Mouse (Mus musculus): ENCODE results near the gene Rrp15.

The Rrp15 gene

DNA sequence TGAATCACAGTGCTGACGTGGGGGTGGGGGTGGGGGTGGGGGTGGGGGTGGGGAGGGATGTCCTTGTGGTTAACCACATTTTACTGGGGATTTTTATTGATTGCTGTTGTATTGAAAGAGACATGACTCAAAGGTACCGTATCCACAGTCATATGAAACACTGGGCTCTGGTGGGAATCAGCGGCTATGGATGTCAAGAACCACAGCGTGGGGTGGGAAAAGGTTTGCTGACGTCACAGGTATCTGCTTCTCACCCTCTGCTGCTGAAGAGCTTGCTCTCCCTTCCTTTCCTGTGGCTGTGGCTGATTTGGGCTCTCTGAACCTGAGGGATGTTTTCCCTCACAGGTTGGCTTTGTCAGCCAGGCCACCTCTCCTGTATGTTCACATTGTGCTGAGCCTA, 73.0 kb downstream of the Rrp15 start:
- DNase-seq (ENCODE audit: extremely low read depth, low read depth, low spot score), result no peak

DNA sequence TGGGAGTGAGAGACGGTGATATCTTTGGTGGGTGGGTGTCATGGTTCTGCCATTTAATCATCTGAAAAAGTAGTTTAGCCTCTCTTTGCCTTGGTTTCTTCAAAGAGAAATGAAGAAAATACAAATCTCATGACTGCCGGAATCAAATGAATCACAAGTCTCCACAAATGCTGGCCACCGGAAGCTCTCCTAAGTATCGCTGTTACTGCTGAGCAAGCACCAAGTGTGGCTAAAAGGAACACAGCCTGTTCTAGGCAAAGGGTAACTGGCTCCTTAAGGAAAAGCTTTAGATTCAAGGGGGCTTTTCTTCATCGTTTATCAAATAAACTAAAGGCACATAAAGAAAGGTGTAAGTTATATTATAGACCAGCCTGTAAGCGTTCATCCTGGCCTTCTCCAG, 73.9 kb downstream of the Rrp15 start:
- DNase-seq (ENCODE audit: extremely low read depth, low read depth, low spot score), result no peak

DNA sequence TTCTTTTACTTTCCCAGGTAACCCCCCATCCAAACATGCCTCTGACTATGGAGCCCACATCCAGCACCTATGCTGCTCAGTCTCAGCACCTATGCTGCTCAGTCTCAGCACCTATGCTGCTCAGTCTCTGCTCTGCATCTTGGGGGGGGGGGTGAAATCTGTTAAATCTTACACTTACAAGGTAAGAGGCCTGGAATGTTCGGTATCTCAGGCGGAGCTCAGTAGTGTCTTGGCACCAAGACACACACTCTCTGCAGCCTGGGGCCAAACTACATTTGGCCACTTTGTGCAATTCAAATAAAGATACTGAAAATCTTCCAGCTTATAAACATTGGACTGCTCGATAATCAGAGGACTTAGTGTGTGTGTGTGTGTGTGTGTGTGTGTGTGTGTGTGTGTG, 74.5 kb downstream of the Rrp15 start:
- no peak for DNase-seq (ENCODE audit: extremely low read depth, low read depth, low spot score)

DNA sequence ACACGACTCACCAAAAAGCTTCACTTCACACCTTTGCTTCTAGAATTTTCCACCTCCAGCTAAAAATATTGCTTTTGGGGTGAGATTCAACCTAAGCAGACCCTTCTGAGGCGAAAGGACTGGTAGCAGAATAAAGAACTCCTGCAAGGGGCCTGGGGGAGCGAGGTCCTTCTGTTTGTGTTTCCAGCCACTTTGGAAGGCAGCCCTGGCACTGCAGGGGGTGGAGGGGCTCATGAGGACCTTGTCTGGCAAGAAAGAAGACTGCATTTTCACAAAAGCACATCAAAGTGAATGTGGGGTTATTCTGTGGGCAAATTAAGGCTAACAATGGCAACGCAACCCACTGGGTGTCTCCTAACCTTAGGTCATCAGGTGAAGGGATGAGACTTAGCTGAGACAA, 76.0 kb downstream of the Rrp15 start:
- DNase-seq (ENCODE audit: extremely low read depth, low read depth, low spot score), result no peak

All from fat pad, adult 2 months (tissue).